Mouse (Mus musculus) hindbrain, embryonic 12.5 days (tissue): Measurements from ENCODE around the gene Slit1. TPM values are rescaled to one million over a fixed set of nuclear protein-coding genes. Genes with fewer than 3 reads are reported as not detected.

ENCODE experiments used
- ATAC-seq: fragments of 200-750 bp; cut with Nextera tagmentation; 2 replicates; pipeline ENCODE4 v1.8.0; 2017; ENCODE audit warnings: moderate TSS enrichment; ENCODE audit not compliant: low FRiP score
- H3K27ac ChIP-seq: fragments of 300-500 bp; sonication (generic); 2 replicates; pipeline ENCODE4 v1.5.1; 2016; ENCODE audit warnings: mild to moderate bottlenecking
- H3K27me3 ChIP-seq: fragments of 300-500 bp; sonication (generic); 2 replicates; pipeline ENCODE4 v1.6.1; 2016; ENCODE audit warnings: mild to moderate bottlenecking
- H3K36me3 ChIP-seq: fragments of 300-500 bp; sonication (generic); 2 replicates; pipeline ENCODE4 v1.6.1; 2016; ENCODE audit warnings: mild to moderate bottlenecking
- H3K4me1 ChIP-seq: fragments of 300-500 bp; sonication (generic); 2 replicates; pipeline ENCODE4 v1.6.1; 2016
- H3K4me2 ChIP-seq: fragments of 300-500 bp; sonication (generic); replicated peaks from 2 replicates; pipeline ENCODE4 v1.6.1; 2016; ENCODE audit warnings: mild to moderate bottlenecking
- H3K4me3 ChIP-seq: fragments of 300-500 bp; sonication (generic); 2 replicates; pipeline ENCODE4 v1.5.1; 2016; ENCODE audit warnings: mild to moderate bottlenecking
- H3K9ac ChIP-seq: fragments of 300-500 bp; sonication (generic); 2 replicates; pipeline ENCODE4 v1.6.1; 2016; ENCODE audit warnings: mild to moderate bottlenecking, moderate library complexity
- H3K9me3 ChIP-seq: fragments of 300-500 bp; sonication (generic); replicated peaks from 2 replicates; pipeline ENCODE4 v1.6.1; 2016; ENCODE audit warnings: mild to moderate bottlenecking
- WGBS: fragments of 180-500 bp; shearing (Covaris S2); methylation state at CpG from one replicate; pipeline ENCODE4 v1.1.7; 2016; 5-methylcytosine and 5-hydroxymethylcytosine counted together
- polyA plus RNA-seq: library from polyadenylated mRNA; unstranded; fragments of >200 nt; fragmentation: Nextera tagmentation; extraction: Ambion mirVana; gene quantifications from 2 replicates; pipeline ENCODE4 v1.2.1, GENCODE M21; 2016

Slit1 gene
- polyA plus RNA-seq, 1 experiment from 2014 or later: 31.9 TPM

DNA sequence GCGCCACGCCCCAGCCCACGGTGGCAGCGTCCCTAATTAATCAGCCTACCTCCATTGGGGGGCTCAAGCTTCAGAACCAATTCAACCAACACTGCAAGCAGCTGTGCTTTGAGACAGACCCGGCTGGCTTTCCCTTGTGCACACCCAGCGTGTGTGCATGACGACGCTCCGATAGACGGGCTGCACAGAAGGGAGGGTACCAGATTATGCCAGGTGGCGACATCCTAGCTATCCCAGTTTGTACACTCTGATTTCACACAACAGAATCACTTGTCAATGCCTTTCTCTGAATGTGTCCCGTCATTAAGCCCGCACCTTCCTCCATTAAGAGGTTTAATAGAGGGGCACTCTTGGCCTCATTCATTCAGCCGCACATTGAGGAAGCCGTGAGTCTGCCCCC is 11.3 kb upstream of the Slit1 start:
- Histone ChIP-seq H3K9me3 (no peaks in the 10 kb centered on the region), H3K9ac (no peak overlapping the region), H3K4me3 (no peak overlapping the region), H3K36me3 (no peaks in the 10 kb centered on the region), H3K27ac (no peak overlapping the region), H3K4me2 (no peak overlapping the region), H3K27me3 (peaks cover 21% of the 10 kb centered on the region; the same call in 1 of the 2 replicates), H3K4me1 (peaks cover 23% of the 10 kb centered on the region)
- ATAC-seq: peak; percentile 44
- WGBS: 48% methylated on average over 15 of the region's 15 CpGs

- WGBS: 67% methylated on average over 11 of the region's 11 CpGs
- Histone ChIP-seq H3K27ac (no peak overlapping the region), H3K36me3 (no peaks in the 10 kb centered on the region)
Observed at GRCm38 (mm10) chr19:41751906-41752305, 8.4 kb upstream of the Slit1 start.

GRCm38 (mm10) chr19:41747436-41747835 is 4.0 kb upstream of the Slit1 start:
- H3K27me3 ChIP-seq: peaks cover 36% of the 10 kb centered on the region

More at GRCm38 (mm10) chr19:41751906-41752305, 8.4 kb upstream of the Slit1 start:
- no peak overlapping the region for H3K4me2 ChIP-seq
- no peak overlapping the region for H3K4me3 ChIP-seq
- H3K9ac ChIP-seq: no peak overlapping the region
- peaks cover 30% of the 10 kb centered on the region for H3K4me1 ChIP-seq
- ATAC-seq: no peak
- peaks cover 24% of the 10 kb centered on the region; the same call in 1 of the 2 replicates for H3K27me3 ChIP-seq
- H3K9me3 ChIP-seq: no peaks in the 10 kb centered on the region

GRCm38 (mm10) chr19:41745941-41746557 is 2.6 kb upstream of the Slit1 start:
- Histone ChIP-seq H3K27ac (peak overlapping the region; percentile 81), H3K4me1 (peaks cover 70% of the 10 kb centered on the region), H3K9ac (no peak overlapping the region), H3K9me3 (no peaks in the 10 kb centered on the region), H3K36me3 (no peaks in the 10 kb centered on the region), H3K27me3 (peaks cover 41% of the 10 kb centered on the region), H3K4me3 (no peak overlapping the region), H3K4me2 (no peak overlapping the region)
- WGBS: 33% methylated on average over 15 of the region's 15 CpGs
- ATAC-seq: peak; percentile 88

More at GRCm38 (mm10) chr19:41747436-41747835, 4.0 kb upstream of the Slit1 start:
- ATAC-seq: no peak
- H3K4me2 ChIP-seq: no peak overlapping the region
- peaks cover 66% of the 10 kb centered on the region for H3K4me1 ChIP-seq
- no peak overlapping the region for H3K27ac ChIP-seq
- no peak overlapping the region for H3K4me3 ChIP-seq
- no peak overlapping the region for H3K9ac ChIP-seq
- no peaks in the 10 kb centered on the region for H3K36me3 ChIP-seq
- WGBS: 90% methylated on average over 14 of the region's 14 CpGs
- H3K9me3 ChIP-seq: no peaks in the 10 kb centered on the region

DNA sequence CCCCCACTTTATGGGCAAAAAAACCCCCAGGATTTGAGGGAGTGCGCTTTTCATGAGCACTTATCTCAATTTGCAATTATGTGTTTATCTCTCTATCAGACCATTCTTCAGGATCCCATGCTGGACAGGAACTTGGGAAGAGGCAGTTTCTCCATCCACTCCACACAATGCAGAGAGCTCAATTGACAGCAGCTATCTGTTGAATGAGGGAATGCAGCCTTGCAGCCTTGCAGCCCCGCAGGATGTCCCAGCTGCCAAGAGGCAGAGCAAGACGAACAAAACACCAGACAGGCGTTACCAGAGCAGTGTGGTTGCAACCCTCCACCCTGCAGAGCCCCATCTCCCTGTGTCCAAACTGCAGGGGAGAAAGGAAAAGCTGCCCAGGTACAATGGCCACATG is 4.6 kb downstream of the Slit1 start:
- H3K4me1 ChIP-seq: peaks cover 76% of the 10 kb centered on the region
- peak overlapping the region; percentile 70 for H3K27ac ChIP-seq
- no peaks in the 10 kb centered on the region for H3K9me3 ChIP-seq
- no peak overlapping the region for H3K9ac ChIP-seq
- H3K4me3 ChIP-seq: no peak overlapping the region
- H3K27me3 ChIP-seq: peaks cover 84% of the 10 kb centered on the region
- WGBS: 19% methylated on average over 4 of the region's 4 CpGs
- no peaks in the 10 kb centered on the region for H3K36me3 ChIP-seq
- no peak for ATAC-seq
- peak overlapping the region; percentile 80 for H3K4me2 ChIP-seq

DNA sequence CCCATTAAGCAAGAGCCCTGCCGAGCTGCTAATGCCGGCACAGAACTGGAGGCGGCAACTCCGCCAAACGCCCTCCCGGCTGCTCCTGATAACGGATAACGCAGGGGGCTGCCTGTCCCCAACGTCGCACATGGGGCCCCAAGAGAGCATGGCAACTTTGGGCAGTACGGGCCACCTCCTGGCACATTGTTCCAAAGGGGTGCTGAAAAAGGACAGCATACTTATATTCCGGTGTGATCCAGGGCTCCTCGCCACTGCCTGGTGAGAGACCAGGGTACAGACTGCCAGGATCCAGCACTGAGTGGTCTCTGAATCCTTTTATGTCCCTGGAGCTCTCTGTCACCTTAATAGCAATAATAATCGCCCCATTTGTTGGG is 5.0 kb downstream of the Slit1 start:
- Histone ChIP-seq H3K9ac (peak overlapping the region; percentile 46; the same call in 1 of the 2 replicates), H3K27ac (peak overlapping the region; percentile 70), H3K27me3 (peaks cover 85% of the 10 kb centered on the region), H3K36me3 (no peaks in the 10 kb centered on the region), H3K4me1 (peaks cover 71% of the 10 kb centered on the region), H3K4me2 (peak overlapping the region; percentile 80), H3K9me3 (no peaks in the 10 kb centered on the region), H3K4me3 (peak overlapping the region; percentile 4; the same call in 1 of the 2 replicates)
- WGBS: 6% methylated on average over 14 of the region's 14 CpGs
- ATAC-seq: 0 out of 2 replicates have a peak, but pooled peaks have one; percentile 3

- H3K9me3 ChIP-seq: no peaks in the 10 kb centered on the region
- peak overlapping the region; percentile 4; the same call in 1 of the 2 replicates for H3K4me3 ChIP-seq
- WGBS: 1% methylated on average over 18 of the region's 18 CpGs
- H3K36me3 ChIP-seq: no peaks in the 10 kb centered on the region
- H3K4me1 ChIP-seq: peaks cover 67% of the 10 kb centered on the region
- H3K9ac ChIP-seq: peak overlapping the region; percentile 46; the same call in 1 of the 2 replicates
- H3K27ac ChIP-seq: peak overlapping the region; percentile 70
- peak overlapping the region; percentile 80 for H3K4me2 ChIP-seq
- ATAC-seq: peak; percentile 73
- peaks cover 82% of the 10 kb centered on the region for H3K27me3 ChIP-seq
Observed at GRCm38 (mm10) chr19:41737657-41738428, 5.6 kb downstream of the Slit1 start.

- WGBS: 8% methylated on average over 10 of the region's 10 CpGs
- H3K4me1 ChIP-seq: peaks cover 42% of the 10 kb centered on the region
- H3K27ac ChIP-seq: peak overlapping the region; percentile 40
- peak overlapping the region; percentile 15; the same call in 1 of the 2 replicates for H3K4me2 ChIP-seq
- no peak overlapping the region for H3K9ac ChIP-seq
- ATAC-seq: peak; percentile 55
- 0 out of 2 replicates have a peak, but pooled peaks cover 3% of the 10 kb centered on the region for H3K36me3 ChIP-seq
- peaks cover 8% of the 10 kb centered on the region; the same call in 1 of the 2 replicates for H3K9me3 ChIP-seq
- H3K4me3 ChIP-seq: no peak overlapping the region
- peaks cover 54% of the 10 kb centered on the region for H3K27me3 ChIP-seq
Observed at GRCm38 (mm10) chr19:41734685-41735084, 8.8 kb downstream of the Slit1 start.

DNA sequence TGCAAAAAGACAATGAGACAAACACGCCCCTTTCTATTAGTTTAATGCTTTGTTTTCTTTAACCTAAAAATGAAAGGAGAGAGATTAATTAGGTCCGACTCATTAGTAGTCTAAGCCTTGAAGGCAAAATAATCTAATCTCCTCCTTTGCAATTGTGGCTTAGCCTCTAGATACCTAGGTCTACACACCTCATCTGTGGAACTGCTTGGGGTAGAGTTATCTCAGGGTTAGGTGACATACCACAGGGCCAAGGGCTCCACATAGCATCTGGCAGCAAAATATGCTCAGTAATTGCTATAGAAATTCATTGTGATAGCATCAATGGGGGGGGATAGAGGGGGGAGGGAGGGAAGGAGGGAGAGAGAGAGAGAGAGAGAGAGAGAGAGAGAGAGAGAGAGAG is 18.0 kb downstream of the Slit1 start:
- no peak overlapping the region for H3K9ac ChIP-seq
- peaks cover 4% of the 10 kb centered on the region for H3K27me3 ChIP-seq
- H3K4me1 ChIP-seq: peaks cover 13% of the 10 kb centered on the region
- no peak overlapping the region for H3K4me3 ChIP-seq
- H3K27ac ChIP-seq: peak overlapping the region; percentile 60; the same call in 1 of the 2 replicates
- 0 out of 2 replicates have a peak, but pooled peaks cover 15% of the 10 kb centered on the region for H3K36me3 ChIP-seq
- peak; percentile 41; the same call in 1 of the 2 replicates for ATAC-seq
- H3K9me3 ChIP-seq: no peaks in the 10 kb centered on the region
- H3K4me2 ChIP-seq: no peak overlapping the region
- WGBS: 71% methylated on average over 2 of the region's 2 CpGs

DNA sequence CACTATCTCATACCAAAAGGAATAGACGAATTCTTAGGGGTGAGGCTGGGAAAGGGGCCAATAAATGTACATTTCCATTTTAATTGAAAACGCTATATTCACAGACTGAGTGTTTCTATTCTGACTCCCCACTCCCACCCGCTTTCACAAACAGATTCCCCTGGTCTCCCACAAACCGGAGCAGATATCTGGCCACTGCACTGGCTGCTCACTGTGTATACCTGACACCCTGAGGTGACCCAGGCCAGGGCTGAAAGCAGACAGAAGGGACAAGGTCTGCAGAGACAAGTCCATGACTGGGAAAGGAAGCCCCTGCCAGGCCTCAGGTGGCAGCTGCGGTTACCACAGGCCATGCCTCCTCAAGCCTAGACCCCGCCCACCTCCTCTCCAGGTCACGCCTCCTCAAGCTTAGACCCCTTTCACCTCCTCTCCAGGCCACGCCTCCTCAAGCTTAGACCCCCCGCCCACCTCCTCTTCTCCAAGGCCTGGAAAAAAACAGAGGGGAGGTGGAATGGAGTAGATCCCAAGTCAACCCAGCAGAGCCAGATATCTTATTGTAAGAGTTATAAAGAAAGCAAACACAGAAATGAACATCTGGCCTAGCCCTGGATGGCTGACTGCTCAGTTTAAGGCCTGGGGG is 18.5 kb downstream of the Slit1 start:
- peak; percentile 65 for ATAC-seq
- no peaks in the 10 kb centered on the region for H3K9me3 ChIP-seq
- no peak overlapping the region for H3K9ac ChIP-seq
- H3K4me2 ChIP-seq: no peak overlapping the region
- 0 out of 2 replicates have a peak, but pooled peaks cover 15% of the 10 kb centered on the region for H3K36me3 ChIP-seq
- H3K27ac ChIP-seq: peak overlapping the region; percentile 60; the same call in 1 of the 2 replicates
- H3K27me3 ChIP-seq: peaks cover 4% of the 10 kb centered on the region
- H3K4me1 ChIP-seq: peaks cover 13% of the 10 kb centered on the region
- H3K4me3 ChIP-seq: no peak overlapping the region
- WGBS: 30% methylated on average over 9 of the region's 9 CpGs

DNA sequence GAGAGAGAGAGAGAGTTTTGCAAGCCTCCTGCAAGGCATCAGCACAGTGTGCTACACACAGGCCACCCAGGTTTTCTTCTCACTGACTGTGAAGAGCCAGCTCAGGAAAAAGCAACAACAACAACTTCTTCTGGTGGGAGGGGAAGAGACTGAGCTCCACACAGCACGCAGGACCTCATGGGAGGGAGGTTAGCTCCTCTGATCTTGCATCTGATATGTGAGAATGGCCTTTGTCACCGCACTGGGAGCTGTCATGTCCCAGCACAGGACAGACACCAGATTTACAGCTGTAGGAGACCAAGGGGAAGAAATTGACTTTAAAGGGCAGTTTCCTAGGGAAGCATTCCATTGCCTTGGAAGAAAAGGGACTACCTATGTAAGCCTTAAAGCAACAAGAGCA is 20.1 kb downstream of the Slit1 start:
- no peak overlapping the region for H3K27ac ChIP-seq
- 22% methylated on average over 2 of the region's 2 CpGs for WGBS

DNA sequence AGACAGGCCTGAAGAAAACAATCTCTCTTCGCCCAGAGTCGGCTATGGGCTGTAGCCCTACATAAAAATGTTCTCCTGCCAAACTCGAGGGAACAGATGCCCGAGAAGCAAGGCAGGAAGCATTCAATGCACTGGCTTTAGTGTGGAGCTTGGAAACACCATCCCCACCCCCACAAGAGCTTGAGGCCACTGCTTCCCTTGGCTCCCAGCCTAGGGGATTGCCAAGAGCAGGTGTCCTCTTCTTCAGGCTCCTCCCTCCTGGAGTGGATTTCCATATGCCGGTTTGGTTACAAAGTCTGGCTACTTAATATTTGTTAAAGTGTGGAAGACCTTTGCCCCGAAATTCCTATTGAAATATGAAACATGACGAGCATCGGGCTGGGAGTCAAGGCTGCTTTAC is 24.0 kb downstream of the Slit1 start:
- ATAC-seq: no peak
- Histone ChIP-seq H3K27ac (no peak overlapping the region), H3K27me3 (peaks cover 20% of the 10 kb centered on the region), H3K4me1 (peaks cover 40% of the 10 kb centered on the region), H3K4me3 (no peak overlapping the region), H3K9ac (no peak overlapping the region), H3K36me3 (no peaks in the 10 kb centered on the region), H3K9me3 (no peaks in the 10 kb centered on the region), H3K4me2 (no peak overlapping the region)
- WGBS: 64% methylated on average over 8 of the region's 8 CpGs

More for the DNA sequence above, 20.1 kb downstream of the Slit1 start:
- Histone ChIP-seq H3K4me2 (no peak overlapping the region), H3K27me3 (peaks cover 12% of the 10 kb centered on the region), H3K9me3 (no peaks in the 10 kb centered on the region), H3K36me3 (0 out of 2 replicates have a peak, but pooled peaks cover 11% of the 10 kb centered on the region), H3K4me3 (no peak overlapping the region), H3K9ac (no peak overlapping the region), H3K4me1 (peaks cover 20% of the 10 kb centered on the region)
- no peak for ATAC-seq
